Mouse (Mus musculus) kidney, embryonic 14.5 days (tissue): ENCODE results near the gene Gtf2h1. TPM values are rescaled to one million over a fixed set of nuclear protein-coding genes. Genes with fewer than 3 reads are reported as not detected.
"Not testable (repeated sequence)": the region's sequence is repeated elsewhere in the genome, so short reads cannot be mapped to it uniquely, and the experiment has no call there.

ENCODE experiments used
- ATAC-seq: fragments of 200-750 bp; cut with Nextera tagmentation; 2 replicates; pipeline ENCODE4 v1.8.0; 2017; ENCODE audit warnings: moderate number of reproducible peaks, mild to moderate bottlenecking, moderate TSS enrichment, moderate library complexity; ENCODE audit not compliant: low FRiP score, low TSS enrichment
- H3K27ac ChIP-seq: fragments of 300-500 bp; sonication (generic); 2 replicates; pipeline ENCODE4 v1.5.1; 2014; ENCODE audit warnings: low read depth, mild to moderate bottlenecking, low read length, moderate library complexity, mixed read lengths
- H3K27me3 ChIP-seq: fragments of 300-500 bp; sonication (generic); 2 replicates; pipeline ENCODE4 v1.6.1; 2014; ENCODE audit warnings: mild to moderate bottlenecking, low read length; ENCODE audit not compliant: control insufficient read depth, insufficient read depth
- H3K36me3 ChIP-seq: fragments of 300-500 bp; sonication (generic); 2 replicates; pipeline ENCODE4 v1.6.1; 2014; ENCODE audit warnings: low read length, mixed read lengths; ENCODE audit not compliant: control insufficient read depth, insufficient read depth
- H3K4me1 ChIP-seq: fragments of 300-500 bp; sonication (generic); 2 replicates; pipeline ENCODE4 v1.6.1; 2014; ENCODE audit warnings: low read length, mixed read lengths; ENCODE audit not compliant: control insufficient read depth, insufficient read depth
- H3K4me2 ChIP-seq: fragments of 300-500 bp; sonication (generic); replicated peaks from 2 replicates; pipeline ENCODE4 v1.6.1; 2014; ENCODE audit warnings: low read depth, mild to moderate bottlenecking, low read length
- H3K4me3 ChIP-seq: fragments of 300-500 bp; sonication (generic); 2 replicates; pipeline ENCODE4 v1.5.1; 2014; ENCODE audit warnings: mild to moderate bottlenecking, low read length
- H3K9ac ChIP-seq: fragments of 300-500 bp; sonication (generic); 2 replicates; pipeline ENCODE4 v1.6.1; 2014; ENCODE audit warnings: low read depth, mild to moderate bottlenecking, low read length, moderate library complexity
- H3K9me3 ChIP-seq: fragments of 300-500 bp; sonication (generic); 2 replicates; pipeline ENCODE4 v1.6.1; 2016; ENCODE audit warnings: low read length; ENCODE audit not compliant: control insufficient read depth
- WGBS: fragments of 180-500 bp; shearing (Covaris S2); extraction: QIAGEN DNeasy Blood & Tissue Kit; methylation state at CpG from one replicate; pipeline ENCODE4 v1.1.7; 2014; 5-methylcytosine and 5-hydroxymethylcytosine counted together
- polyA plus RNA-seq: library from polyadenylated mRNA; unstranded; fragments of >200 nt; fragmentation: Nextera tagmentation; extraction: Ambion mirVana; gene quantifications from 2 replicates; pipeline ENCODE4 v1.2.1, GENCODE M21; 2014

The Gtf2h1 gene
- polyA plus RNA-seq, 1 experiment from 2014 or later: 43.2 TPM

DNA sequence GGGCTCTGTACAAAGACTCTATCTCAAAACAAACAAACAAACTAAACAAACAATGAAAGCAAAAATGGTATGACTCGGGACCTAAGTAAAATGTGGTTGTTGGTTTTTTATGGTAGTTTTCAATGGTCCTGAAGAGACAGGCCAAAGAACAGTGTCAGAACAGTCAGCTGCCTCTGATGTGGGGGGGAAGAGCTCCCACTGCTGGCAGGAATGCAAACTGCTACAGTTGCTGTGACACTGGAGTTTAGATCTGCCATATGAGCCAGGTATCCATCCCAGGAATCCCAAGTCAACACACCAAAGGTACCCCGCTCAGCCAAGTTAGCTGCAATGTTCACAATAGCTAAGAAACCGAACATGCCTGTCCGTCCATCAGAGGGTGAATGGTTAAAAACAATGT lies 25.2 kb upstream of the Gtf2h1 start:
- Histone ChIP-seq H3K27me3 (no peaks in the 10 kb centered on the region), H3K36me3 (peaks cover 80% of the 10 kb centered on the region), H3K4me3 (no peak overlapping the region), H3K4me2 (no peak overlapping the region), H3K9me3 (no peaks in the 10 kb centered on the region), H3K4me1 (no peaks in the 10 kb centered on the region), H3K27ac (no peak overlapping the region), H3K9ac (no peak overlapping the region)
- no peak for ATAC-seq
- WGBS: 69% methylated on average over 4 of the region's 4 CpGs

GRCm38 (mm10) chr7:46789177-46789849 lies 6.6 kb upstream of the Gtf2h1 start:
- Histone ChIP-seq H3K4me1 (peaks cover 6% of the 10 kb centered on the region; the same call in 1 of the 2 replicates), H3K27ac (no peak overlapping the region), H3K9ac (no peak overlapping the region), H3K36me3 (peaks cover 34% of the 10 kb centered on the region), H3K4me3 (no peak overlapping the region), H3K4me2 (no peak overlapping the region), H3K27me3 (no peaks in the 10 kb centered on the region), H3K9me3 (no peaks in the 10 kb centered on the region)
- ATAC-seq: no peak
- WGBS: 90% methylated on average over 5 of the region's 5 CpGs

DNA sequence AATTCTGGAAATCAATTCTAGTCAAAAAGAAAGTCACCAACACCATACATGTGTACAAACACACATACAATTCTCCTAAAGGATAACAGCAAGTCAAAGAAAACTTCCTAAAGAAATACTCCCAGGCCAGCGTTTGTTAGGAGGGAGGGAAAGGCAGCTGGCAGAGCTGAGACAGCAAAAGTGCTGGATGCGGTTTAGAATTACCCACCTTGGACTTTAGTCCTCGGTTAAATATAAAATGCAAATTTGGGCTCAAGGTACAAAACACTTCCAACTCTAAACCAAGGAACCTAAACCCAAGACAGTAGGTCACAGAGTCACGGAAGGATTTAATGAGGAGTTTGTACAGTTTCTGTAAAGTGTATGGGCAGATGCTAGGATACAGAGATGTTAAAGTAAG lies 2.0 kb upstream of the Gtf2h1 start:
- no peak overlapping the region; the same call in 1 of the 2 replicates for H3K4me2 ChIP-seq

GRCm38 (mm10) chr7:46796206-46796679 lies 340 bp downstream of the Gtf2h1 start:
- no peaks in the 10 kb centered on the region for H3K9me3 ChIP-seq
- H3K4me2 ChIP-seq: peak overlapping the region; percentile 70
- H3K4me3 ChIP-seq: peak overlapping the region; percentile 99
- peaks cover 24% of the 10 kb centered on the region for H3K4me1 ChIP-seq
- H3K27ac ChIP-seq: peak overlapping the region; percentile 84
- no peaks in the 10 kb centered on the region for H3K27me3 ChIP-seq
- ATAC-seq: peak; percentile 76
- WGBS: under 1% methylated on average over 25 of the region's 31 CpGs
- peak overlapping the region; percentile 91 for H3K9ac ChIP-seq
- H3K36me3 ChIP-seq: peaks cover 12% of the 10 kb centered on the region

More for the DNA sequence above, 2.0 kb upstream of the Gtf2h1 start:
- 73% methylated on average over 4 of the region's 4 CpGs for WGBS
- no peak for ATAC-seq
- no peaks in the 10 kb centered on the region for H3K9me3 ChIP-seq
- peaks cover 24% of the 10 kb centered on the region for H3K4me1 ChIP-seq
- H3K9ac ChIP-seq: peak overlapping the region; percentile 31; the same call in 1 of the 2 replicates
- H3K27ac ChIP-seq: no peak overlapping the region
- H3K27me3 ChIP-seq: no peaks in the 10 kb centered on the region
- H3K4me3 ChIP-seq: no peak overlapping the region
- H3K36me3 ChIP-seq: peaks cover 8% of the 10 kb centered on the region

DNA sequence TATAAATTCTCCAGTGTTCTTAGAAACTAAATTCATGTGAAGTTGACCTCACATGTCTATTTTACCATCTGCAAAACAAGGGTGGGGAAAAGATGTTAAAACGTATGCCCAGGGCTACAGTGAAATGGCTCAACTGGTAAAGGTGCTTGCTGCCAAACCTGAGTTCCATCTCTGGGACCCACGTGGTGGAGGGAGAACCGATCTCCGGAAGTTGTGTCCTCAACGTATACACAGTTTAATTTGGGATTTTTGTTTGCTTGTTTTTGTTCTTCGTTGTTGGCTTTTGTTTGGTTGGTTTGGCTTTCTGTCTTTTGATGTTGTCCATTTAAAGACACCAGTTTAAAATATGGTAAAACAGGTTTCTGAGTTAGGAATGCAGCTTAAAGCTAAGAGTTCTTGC lies 876 bp downstream of the Gtf2h1 start:
- H3K4me2 ChIP-seq: peak overlapping the region; percentile 70
- peak overlapping the region; percentile 99 for H3K4me3 ChIP-seq
- peaks cover 17% of the 10 kb centered on the region for H3K36me3 ChIP-seq
- H3K27me3 ChIP-seq: no peaks in the 10 kb centered on the region
- H3K9ac ChIP-seq: peak overlapping the region; percentile 91; the same call in 1 of the 2 replicates
- peaks cover 24% of the 10 kb centered on the region for H3K4me1 ChIP-seq
- WGBS: 64% methylated on average over 6 of the region's 6 CpGs
- no peak overlapping the region for H3K27ac ChIP-seq
- no peaks in the 10 kb centered on the region for H3K9me3 ChIP-seq
- no peak for ATAC-seq

- ATAC-seq: no peak
- Histone ChIP-seq H3K36me3 (peaks cover 86% of the 10 kb centered on the region), H3K27ac (no peak overlapping the region), H3K4me3 (no peak overlapping the region), H3K4me2 (no peak overlapping the region), H3K9ac (no peak overlapping the region), H3K4me1 (no peaks in the 10 kb centered on the region), H3K27me3 (no peaks in the 10 kb centered on the region), H3K9me3 (no peaks in the 10 kb centered on the region)
- WGBS: 93% methylated on average over 6 of the region's 6 CpGs
These were observed 14.4 kb downstream of the Gtf2h1 start for GRCm38 (mm10) chr7:46810325-46810724.

DNA sequence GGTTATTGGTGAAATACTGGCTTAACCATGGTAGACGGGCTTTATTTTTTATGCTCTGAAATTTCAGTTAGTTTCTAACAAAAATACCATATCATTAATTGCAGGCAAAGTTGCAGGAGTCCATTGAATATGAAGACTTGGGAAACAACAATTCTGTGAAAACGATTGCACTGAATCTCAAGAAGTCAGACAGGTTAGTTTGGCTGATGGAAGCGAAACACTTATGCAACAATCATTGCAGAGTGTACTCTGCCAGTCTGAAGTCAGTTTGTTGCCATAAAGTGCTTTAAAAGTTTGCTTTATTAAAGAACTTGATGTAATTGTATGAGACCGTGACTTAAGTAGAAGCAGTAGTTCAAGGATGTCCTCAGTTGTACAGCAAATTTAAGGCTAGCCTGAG lies 18.1 kb downstream of the Gtf2h1 start:
- Histone ChIP-seq H3K9ac (no peak overlapping the region), H3K4me3 (no peak overlapping the region), H3K27me3 (no peaks in the 10 kb centered on the region), H3K27ac (no peak overlapping the region), H3K4me2 (no peak overlapping the region), H3K9me3 (no peaks in the 10 kb centered on the region), H3K36me3 (peaks cover 89% of the 10 kb centered on the region), H3K4me1 (no peaks in the 10 kb centered on the region)
- WGBS: 93% methylated on average over 4 of the region's 4 CpGs
- no peak for ATAC-seq

DNA sequence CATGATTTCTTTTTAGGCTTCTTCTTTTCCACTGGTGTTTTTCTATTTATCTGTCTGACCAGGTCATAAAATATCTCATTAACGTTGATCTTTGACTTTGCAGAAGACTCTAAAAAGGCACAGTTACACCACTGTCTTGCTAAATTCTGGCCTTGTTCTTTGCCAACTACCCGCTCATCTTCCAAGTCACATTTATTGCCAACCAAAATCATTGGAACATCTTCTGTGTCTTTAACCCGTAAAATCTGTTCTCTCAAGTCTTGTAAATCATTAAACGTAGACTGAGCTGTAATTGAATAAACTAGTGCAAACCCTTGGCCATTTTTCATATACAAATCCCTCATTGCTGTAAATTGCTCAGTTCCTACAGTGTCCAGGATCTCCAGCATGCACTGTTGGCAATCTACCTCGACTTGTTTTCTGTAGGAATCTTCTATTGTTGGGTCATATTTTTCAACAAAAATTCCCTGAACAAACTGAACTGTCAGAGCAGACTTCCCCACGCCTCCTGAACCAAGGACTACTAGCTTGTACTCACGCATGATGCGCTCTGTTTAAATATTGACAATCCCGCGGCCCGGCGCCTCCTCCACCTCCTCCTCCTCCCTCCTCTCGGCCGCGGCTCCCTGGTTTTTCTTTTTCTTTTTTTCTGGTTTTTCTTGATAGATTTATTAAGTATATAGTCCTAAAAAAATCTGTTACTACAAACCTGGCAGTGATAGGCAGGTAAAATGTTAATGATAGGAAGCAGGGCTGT lies 25.2 kb downstream of the Gtf2h1 start:
- H3K4me1 ChIP-seq, H3K9ac ChIP-seq, ATAC-seq, H3K4me2 ChIP-seq, H3K9me3 ChIP-seq, H3K4me3 ChIP-seq, H3K27me3 ChIP-seq, H3K27ac ChIP-seq: not testable (repeated sequence)
- 71% methylated on average over 15 of the region's 15 CpGs for WGBS
- H3K36me3 ChIP-seq: peaks cover 69% of the 10 kb centered on the region
